Mouse (Mus musculus) thymus, adult 2 months (tissue): ENCODE results near the gene Zscan22.

Source experiments
- CTCF ChIP-seq: fragments of 200-500 bp; IDR thresholded peaks from 2 replicates; pipeline ENCODE4 v1.5.1; 2012; ENCODE audit warnings: mild to moderate bottlenecking, control low read depth, low read length, moderate library complexity, borderline replicate concordance; ENCODE audit not compliant: control insufficient read depth, poor library complexity, insufficient read depth; ENCODE audit errors: extremely low read depth
- POLR2A ChIP-seq: fragments of 200-500 bp; IDR thresholded peaks from 2 replicates; pipeline ENCODE4 v1.6.1; 2012; ENCODE audit warnings: mild to moderate bottlenecking, low read length, control low read depth, moderate library complexity; ENCODE audit not compliant: control insufficient read depth, poor library complexity, insufficient read depth; ENCODE audit errors: extremely low read depth

DNA sequence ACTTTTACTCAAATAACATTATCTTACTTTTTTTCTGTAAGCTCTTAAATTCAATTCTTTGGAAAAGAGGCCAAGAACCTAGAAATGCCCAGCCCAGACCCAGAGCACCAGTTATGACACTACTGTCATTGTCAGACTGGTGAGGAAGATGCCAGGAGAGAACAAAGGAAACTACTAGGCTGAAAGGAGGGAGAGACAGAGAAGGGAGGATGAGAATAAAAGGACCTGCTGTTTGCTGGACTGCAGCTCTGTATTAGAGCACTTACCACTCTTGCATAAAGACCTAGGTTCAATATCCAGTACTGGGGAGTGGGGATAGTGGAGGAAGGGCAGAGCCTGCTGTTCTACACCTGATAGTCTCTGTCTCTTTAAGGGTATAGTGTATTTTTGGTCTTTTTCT lies 17.6 kb upstream of the Zscan22 start:
- TF ChIP-seq CTCF, result no peak
- no peak for TF ChIP-seq POLR2A
